Mouse (Mus musculus) thymus, adult 2 months (tissue): Measurements from ENCODE around the gene Chst4. TPM values are rescaled to one million over a fixed set of nuclear protein-coding genes. Genes with fewer than 3 reads are reported as not detected.

Experiments
- DNase-seq: peaks from one replicate; pipeline ENCODE4 v3.0.0; 2021
- H3K27ac ChIP-seq: fragments of 200-500 bp; 2 replicates; pipeline ENCODE4 v1.5.1; 2012; ENCODE audit warnings: low read length, control low read depth; ENCODE audit not compliant: control insufficient read depth, insufficient read depth
- H3K27me3 ChIP-seq: fragments of 200-500 bp; 2 replicates; pipeline ENCODE4 v1.6.1; 2012; ENCODE audit warnings: mild to moderate bottlenecking, low read length, moderate library complexity, mixed read lengths; ENCODE audit not compliant: control insufficient read depth, insufficient read depth
- H3K36me3 ChIP-seq: fragments of 200-500 bp; 2 replicates; pipeline ENCODE4 v1.6.1; 2012; ENCODE audit warnings: mild to moderate bottlenecking, low read length, moderate library complexity; ENCODE audit not compliant: control insufficient read depth, insufficient read depth
- H3K4me1 ChIP-seq: fragments of 200-500 bp; replicated peaks from 2 replicates; pipeline ENCODE4 v1.6.1; 2012; ENCODE audit warnings: low read length; ENCODE audit not compliant: control insufficient read depth, insufficient read depth
- H3K4me3 ChIP-seq: fragments of 200-500 bp; 2 replicates; pipeline ENCODE4 v1.5.1; 2012; ENCODE audit warnings: mild to moderate bottlenecking, low read length, control low read depth, moderate library complexity; ENCODE audit not compliant: control insufficient read depth, insufficient read depth
- CTCF ChIP-seq: fragments of 200-500 bp; IDR thresholded peaks from 2 replicates; pipeline ENCODE4 v1.5.1; 2012; ENCODE audit warnings: mild to moderate bottlenecking, control low read depth, low read length, moderate library complexity, borderline replicate concordance; ENCODE audit not compliant: control insufficient read depth, poor library complexity, insufficient read depth; ENCODE audit errors: extremely low read depth
- POLR2A ChIP-seq: fragments of 200-500 bp; IDR thresholded peaks from 2 replicates; pipeline ENCODE4 v1.6.1; 2012; ENCODE audit warnings: mild to moderate bottlenecking, low read length, control low read depth, moderate library complexity; ENCODE audit not compliant: control insufficient read depth, poor library complexity, insufficient read depth; ENCODE audit errors: extremely low read depth
- WGBS: fragments of 180-500 bp; shearing (Covaris S2); methylation state at CpG from one replicate; pipeline ENCODE4 v1.1.7; 2018; 5-methylcytosine and 5-hydroxymethylcytosine counted together
- polyA plus RNA-seq: library from polyadenylated mRNA; depleted of rRNA; stranded (reverse); fragments of >200 nt; gene quantifications from 2 replicates; pipeline ENCODE4 v1.2.3, GENCODE M21; 2012; rRNA removed

Chst4 gene
- 1.4 and 2.9 TPM in 2 replicates for polyA plus RNA-seq

- no peak within 1 kb of the TSS for H3K27ac ChIP-seq
- no peaks in the 10 kb centered on the region for H3K36me3 ChIP-seq
- no peak for TF ChIP-seq CTCF
- TF ChIP-seq POLR2A: no peak
- H3K4me1 ChIP-seq: no peaks in the 10 kb centered on the region
- DNase-seq: no peak
- H3K27me3 ChIP-seq: no peaks in the 10 kb centered on the region
- 93% methylated on average over 5 of the region's 5 CpGs for WGBS
- no peak within 1 kb of the TSS for H3K4me3 ChIP-seq
Observed at GRCm38 (mm10) chr8:110039659-110040058, at the start of gene Chst4. Chst4 (minus strand) TSS chr8:110039740.

- no peak for TF ChIP-seq CTCF
- no peak for TF ChIP-seq POLR2A
- Histone ChIP-seq H3K4me1 (peaks cover 8% of the 10 kb centered on the region; the same call in 1 of the 2 replicates), H3K27me3 (no peaks in the 10 kb centered on the region; the same call in 1 of the 2 replicates), H3K36me3 (no peaks in the 10 kb centered on the region), H3K4me3 (no peak overlapping the region), H3K27ac (no peak overlapping the region)
- 89% methylated on average over 11 of the region's 11 CpGs for WGBS
- no peak for DNase-seq
Observed at GRCm38 (mm10) chr8:110082416-110083105, 43.0 kb upstream of the Chst4 start.

- peak within 1 kb of the TSS; percentile 51 for H3K4me3 ChIP-seq
- 13% methylated on average over 54 of the region's 54 CpGs for WGBS
- TF ChIP-seq CTCF (no peak), POLR2A (peak; percentile 19; the same call in 1 of the 2 replicates)
- peaks cover 8% of the 10 kb centered on the region; the same call in 1 of the 2 replicates for H3K4me1 ChIP-seq
- no peaks in the 10 kb centered on the region for H3K36me3 ChIP-seq
- H3K27me3 ChIP-seq: no peaks in the 10 kb centered on the region; the same call in 1 of the 2 replicates
- DNase-seq: peak; percentile 40
- no peak within 1 kb of the TSS for H3K27ac ChIP-seq
Observed at GRCm38 (mm10) chr8:110079282-110080221, 40.0 kb upstream of the Chst4 start, which contains the start of gene Zfp612. Zfp612 (plus strand) TSS chr8:110079746.

- TF ChIP-seq POLR2A: no peak
- TF ChIP-seq CTCF: no peak
- Histone ChIP-seq H3K4me1 (0 out of 2 replicates have a peak, but pooled peaks cover 3% of the 10 kb centered on the region), H3K36me3 (no peaks in the 10 kb centered on the region), H3K27ac (no peak overlapping the region), H3K4me3 (no peak overlapping the region), H3K27me3 (no peaks in the 10 kb centered on the region)
- 85% methylated on average over 8 of the region's 8 CpGs for WGBS
- no peak for DNase-seq
Observed at GRCm38 (mm10) chr8:110074496-110074895, 35.0 kb upstream of the Chst4 start.

- Histone ChIP-seq H3K4me1 (no peaks in the 10 kb centered on the region), H3K4me3 (no peak overlapping the region), H3K27me3 (no peaks in the 10 kb centered on the region), H3K36me3 (no peaks in the 10 kb centered on the region), H3K27ac (no peak overlapping the region)
- DNase-seq: peak; percentile 11
- 20% methylated on average over 9 of the region's 9 CpGs for WGBS
- TF ChIP-seq CTCF (peak; percentile 60; the same call in 1 of the 2 replicates), POLR2A (no peak)
Observed at GRCm38 (mm10) chr8:110071600-110071999, 32.1 kb upstream of the Chst4 start.

- TF ChIP-seq POLR2A (no peak), CTCF (no peak)
- DNase-seq: no peak
- 90% methylated on average over 4 of the region's 4 CpGs for WGBS
- Histone ChIP-seq H3K27me3 (no peaks in the 10 kb centered on the region), H3K4me3 (no peak overlapping the region), H3K27ac (no peak overlapping the region), H3K4me1 (no peaks in the 10 kb centered on the region), H3K36me3 (no peaks in the 10 kb centered on the region)
Observed at GRCm38 (mm10) chr8:110069706-110070105, 30.2 kb upstream of the Chst4 start.
